Mouse (Mus musculus) ES-E14 (cell line): Measurements from ENCODE around the gene Bsn.

Experiments used
- CHD2 ChIP-seq: IDR thresholded peaks from 2 replicates; pipeline ENCODE4 v1.6.1; 2014; ENCODE audit warnings: mild to moderate bottlenecking, low read depth, low read length, inconsistent platforms
- HCFC1 ChIP-seq: IDR thresholded peaks from 2 replicates; pipeline ENCODE4 v1.6.1; 2012; ENCODE audit warnings: low read length, inconsistent platforms, borderline replicate concordance; ENCODE audit not compliant: insufficient read depth
- MAFK ChIP-seq: IDR thresholded peaks from 2 replicates; pipeline ENCODE4 v1.6.1; 2014; ENCODE audit warnings: mild to moderate bottlenecking, low read depth, low read length, inconsistent platforms; ENCODE audit not compliant: insufficient read depth
- ZNF384 ChIP-seq: IDR thresholded peaks from 2 replicates; pipeline ENCODE4 v1.6.1; 2012; ENCODE audit warnings: low read depth, low read length, inconsistent platforms

DNA sequence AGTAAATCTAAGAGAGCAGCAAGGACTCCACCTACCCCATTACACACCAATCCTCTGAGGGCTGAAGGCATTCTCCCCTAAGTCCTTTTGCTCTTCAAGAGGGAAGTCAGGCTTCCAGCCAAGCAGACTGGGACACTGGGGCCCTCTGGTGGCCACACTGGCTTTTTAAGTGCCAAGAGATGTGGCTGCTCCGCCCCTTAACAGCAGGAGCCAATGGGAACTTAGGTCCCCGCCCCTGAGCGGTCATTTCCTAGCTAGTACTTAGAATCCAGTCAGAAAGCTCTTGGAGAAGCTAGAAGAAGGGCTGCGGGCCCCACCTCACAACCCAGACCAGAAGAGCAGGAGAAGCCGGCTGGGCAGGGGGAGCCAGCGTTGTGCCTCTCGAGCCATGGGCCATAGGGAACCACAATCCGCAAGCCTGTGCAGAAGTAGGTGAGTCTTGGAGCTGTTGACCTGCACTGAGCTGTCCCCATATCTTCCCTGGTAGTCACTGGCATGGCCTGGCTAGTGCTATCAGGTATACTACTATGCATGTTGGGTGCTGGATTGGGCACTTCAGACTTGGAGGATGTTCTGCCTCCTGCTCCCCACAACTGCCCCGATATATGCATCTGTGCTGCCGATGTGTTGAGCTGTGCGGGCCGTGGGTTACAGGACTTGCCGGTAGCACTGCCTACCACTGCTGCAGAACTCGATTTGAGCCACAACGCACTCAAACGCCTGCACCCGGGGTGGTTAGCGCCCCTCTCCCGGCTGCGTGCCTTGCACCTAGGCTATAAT is 137.1 kb downstream of the Bsn start, which contains the start of gene Amigo3:
- TF ChIP-seq CHD2 (no peak), MAFK (no peak), ZNF384 (no peak), HCFC1 (no peak)
